Mouse (Mus musculus) small intestine, adult 2 months (tissue): Measurements from ENCODE around the gene Fam227a.

ENCODE experiments used
- CTCF ChIP-seq: fragments of 200-500 bp; IDR thresholded peaks from 2 replicates; pipeline ENCODE4 v1.5.1; 2012; ENCODE audit warnings: low read depth, mild to moderate bottlenecking, control low read depth, inconsistent platforms, low read length, moderate library complexity, mixed read lengths; ENCODE audit not compliant: insufficient replicate concordance, insufficient read length; ENCODE audit errors: extremely low read depth
- POLR2A ChIP-seq: fragments of 200-500 bp; IDR thresholded peaks from 2 replicates; pipeline ENCODE4 v1.6.1; 2012; ENCODE audit warnings: low read depth, mild to moderate bottlenecking, control low read depth, inconsistent platforms, low read length, moderate library complexity

GRCm38 (mm10) chr15:79669195-79669594, 10.4 kb upstream of the Fam227a start:
- TF ChIP-seq CTCF (no peak), POLR2A (no peak)
